Mouse (Mus musculus): Measurements from ENCODE around the gene Slc7a6. TPM values are rescaled to one million over a fixed set of nuclear protein-coding genes. Genes with fewer than 3 reads are reported as not detected.
"Not testable (repeated sequence)": the region's sequence is repeated elsewhere in the genome, so short reads cannot be mapped to it uniquely, and the experiment has no call there.

Slc7a6 gene
- total and polyA plus RNA-seq, 2 experiments from 2014 or later, result 43.6 to 48.9 TPM

- Histone ChIP-seq H3K27ac (ENCODE audit: low read depth, low read length) (no peak overlapping the region), H3K9ac (no peak overlapping the region), H3K36me3 (ENCODE audit: insufficient read depth) (peaks cover 29% of the 10 kb centered on the region), H3K4me2 (ENCODE audit: low read depth) (no peak overlapping the region), H3K4me3 (ENCODE audit: low read depth, low read length) (no peak overlapping the region), H3K27me3 (ENCODE audit: insufficient read depth, low read length) (no peaks in the 10 kb centered on the region), H3K9me3 (ENCODE audit: low read length) (no peaks in the 10 kb centered on the region), H3K4me1 (ENCODE audit: insufficient read depth) (no peaks in the 10 kb centered on the region)
- TF ChIP-seq CTCF (IDR thresholded peaks at IDR 0.05; ENCODE audit: low read depth), result no peak
- 62% methylated on average over 8 of the region's 8 CpGs for WGBS
- DNase-seq (peak; percentile 70), ATAC-seq (peak; percentile 71)
Observed at GRCm38 (mm10) chr8:106185628-106186270, 17.1 kb downstream of the Slc7a6 start.

GRCm38 (mm10) chr8:106186394-106186793, 17.7 kb downstream of the Slc7a6 start:
- Histone ChIP-seq H3K4me3 (ENCODE audit: low read depth, low read length) (no peak overlapping the region), H3K9ac (no peak overlapping the region), H3K27ac (ENCODE audit: low read depth, low read length) (no peak overlapping the region), H3K9me3 (ENCODE audit: low read length) (no peaks in the 10 kb centered on the region), H3K27me3 (ENCODE audit: insufficient read depth, low read length) (no peaks in the 10 kb centered on the region), H3K4me1 (ENCODE audit: insufficient read depth) (no peaks in the 10 kb centered on the region), H3K4me2 (ENCODE audit: low read depth) (no peak overlapping the region), H3K36me3 (ENCODE audit: insufficient read depth) (peaks cover 34% of the 10 kb centered on the region)
- WGBS, result 94% methylated on average over 3 of the region's 3 CpGs
- no peak for TF ChIP-seq CTCF (IDR thresholded peaks at IDR 0.05; ENCODE audit: low read depth)
- no peak for ATAC-seq
- no peak for DNase-seq

- TF ChIP-seq CTCF (IDR thresholded peaks at IDR 0.05; ENCODE audit: low read depth), result no peak
- Histone ChIP-seq H3K4me3 (ENCODE audit: low read depth, low read length) (no peak overlapping the region), H3K9me3 (ENCODE audit: low read length) (no peaks in the 10 kb centered on the region), H3K4me1 (ENCODE audit: insufficient read depth) (no peaks in the 10 kb centered on the region), H3K27ac (ENCODE audit: low read depth, low read length) (no peak overlapping the region), H3K4me2 (ENCODE audit: low read depth) (no peak overlapping the region), H3K27me3 (ENCODE audit: insufficient read depth, low read length) (no peaks in the 10 kb centered on the region), H3K9ac (no peak overlapping the region), H3K36me3 (ENCODE audit: insufficient read depth) (peaks cover 44% of the 10 kb centered on the region)
- ATAC-seq, result no peak
- DNase-seq, result no peak
- WGBS, result 93% methylated on average over 4 of the region's 4 CpGs
Observed at GRCm38 (mm10) chr8:106189162-106189561, 20.5 kb downstream of the Slc7a6 start.

GRCm38 (mm10) chr8:106191639-106192038, 23.0 kb downstream of the Slc7a6 start:
- no peak overlapping the region for H3K4me3 ChIP-seq (ENCODE audit: low read depth, low read length)
- H3K9me3 ChIP-seq (ENCODE audit: low read length), result no peaks in the 10 kb centered on the region
- ATAC-seq, result no peak
- H3K4me2 ChIP-seq (ENCODE audit: low read depth), result no peak overlapping the region
- no peaks in the 10 kb centered on the region for H3K27me3 ChIP-seq (ENCODE audit: insufficient read depth, low read length)
- no peaks in the 10 kb centered on the region for H3K4me1 ChIP-seq (ENCODE audit: insufficient read depth)
- 96% methylated on average over 5 of the region's 5 CpGs for WGBS
- no peak overlapping the region for H3K27ac ChIP-seq (ENCODE audit: low read depth, low read length)
- H3K36me3 ChIP-seq (ENCODE audit: insufficient read depth), result peaks cover 61% of the 10 kb centered on the region
- H3K9ac ChIP-seq, result no peak overlapping the region
- DNase-seq, result no peak
- TF ChIP-seq CTCF (IDR thresholded peaks at IDR 0.05; ENCODE audit: low read depth), result no peak

- peaks cover 59% of the 10 kb centered on the region for H3K36me3 ChIP-seq (ENCODE audit: insufficient read depth)
Observed at GRCm38 (mm10) chr8:106193162-106193561, 24.5 kb downstream of the Slc7a6 start.

GRCm38 (mm10) chr8:106194062-106194461, 25.4 kb downstream of the Slc7a6 start:
- Histone ChIP-seq H3K9ac (no peak overlapping the region), H3K27ac (ENCODE audit: low read depth, low read length) (no peak overlapping the region), H3K4me2 (ENCODE audit: low read depth) (no peak overlapping the region), H3K4me3 (ENCODE audit: low read depth, low read length) (no peak overlapping the region), H3K9me3 (ENCODE audit: low read length) (no peaks in the 10 kb centered on the region), H3K36me3 (ENCODE audit: insufficient read depth) (peaks cover 57% of the 10 kb centered on the region), H3K4me1 (ENCODE audit: insufficient read depth) (no peaks in the 10 kb centered on the region), H3K27me3 (ENCODE audit: insufficient read depth, low read length) (no peaks in the 10 kb centered on the region)
- no peak for TF ChIP-seq CTCF (IDR thresholded peaks at IDR 0.05; ENCODE audit: low read depth)
- DNase-seq (no peak), ATAC-seq (no peak)
- 92% methylated on average over 5 of the region's 5 CpGs for WGBS

More at GRCm38 (mm10) chr8:106193162-106193561, 24.5 kb downstream of the Slc7a6 start:
- DNase-seq (no peak), ATAC-seq (no peak)
- Histone ChIP-seq H3K4me2 (ENCODE audit: low read depth) (no peak overlapping the region), H3K4me3 (ENCODE audit: low read depth, low read length) (no peak overlapping the region), H3K9me3 (ENCODE audit: low read length) (no peaks in the 10 kb centered on the region), H3K27ac (ENCODE audit: low read depth, low read length) (no peak overlapping the region), H3K27me3 (ENCODE audit: insufficient read depth, low read length) (no peaks in the 10 kb centered on the region), H3K9ac (no peak overlapping the region), H3K4me1 (ENCODE audit: insufficient read depth) (no peaks in the 10 kb centered on the region)
- no peak for TF ChIP-seq CTCF (IDR thresholded peaks at IDR 0.05; ENCODE audit: low read depth)
- 93% methylated on average over 6 of the region's 6 CpGs for WGBS

- peak; percentile 54 for DNase-seq
- Histone ChIP-seq H3K27me3 (ENCODE audit: insufficient read depth, low read length) (no peaks in the 10 kb centered on the region), H3K36me3 (ENCODE audit: insufficient read depth) (peaks cover 53% of the 10 kb centered on the region), H3K4me2 (ENCODE audit: low read depth) (no peak overlapping the region), H3K4me3 (ENCODE audit: low read depth, low read length) (no peak overlapping the region), H3K27ac (ENCODE audit: low read depth, low read length) (no peak overlapping the region), H3K4me1 (ENCODE audit: insufficient read depth) (no peaks in the 10 kb centered on the region), H3K9ac (no peak overlapping the region), H3K9me3 (ENCODE audit: low read length) (no peaks in the 10 kb centered on the region)
- TF ChIP-seq CTCF (IDR thresholded peaks at IDR 0.05; ENCODE audit: low read depth), result peak; percentile 76
- 3% methylated on average over 1 of the region's 1 CpGs for WGBS
- peak; percentile 34; the same call in 1 of the 2 replicates for ATAC-seq
Observed at GRCm38 (mm10) chr8:106198741-106199140, 30.1 kb downstream of the Slc7a6 start.

- not testable (repeated sequence) for ATAC-seq; H3K4me1 ChIP-seq (ENCODE audit: insufficient read depth); H3K9me3 ChIP-seq (ENCODE audit: low read length); DNase-seq; H3K4me3 ChIP-seq (ENCODE audit: low read depth, low read length); H3K27me3 ChIP-seq (ENCODE audit: insufficient read depth, low read length); H3K27ac ChIP-seq (ENCODE audit: low read depth, low read length); H3K4me2 ChIP-seq (ENCODE audit: low read depth); H3K9ac ChIP-seq
- WGBS, result 84% methylated on average over 3 of the region's 3 CpGs
- peaks cover 56% of the 10 kb centered on the region for H3K36me3 ChIP-seq (ENCODE audit: insufficient read depth)
Observed at GRCm38 (mm10) chr8:106199596-106199995, 30.9 kb downstream of the Slc7a6 start.

All from forebrain, postnatal 0 days (tissue).